Mouse (Mus musculus) MEL (cell line): Measurements from ENCODE around the gene Pla2g4b.

Source experiments
- CTCF ChIP-seq, 3 experiments: IDR thresholded peaks in 2 of 3; conservative IDR thresholded peaks in 1 of 3; 2 replicates each; pipeline ENCODE4 v1.5.1; 2011 to 2012; ENCODE audit warnings: low read length in 3 of 3, low read depth in 2 of 3, mild to moderate bottlenecking in 2 of 3, improper control_type of control experiment in 1 of 3, inconsistent platforms in 1 of 3, mixed read lengths in 1 of 3, moderate library complexity in 1 of 3; ENCODE audit not compliant: control insufficient read depth in 1 of 3, insufficient read depth in 1 of 3, poor library complexity in 1 of 3, severe bottlenecking in 1 of 3
- HCFC1 ChIP-seq: IDR thresholded peaks from 2 replicates; pipeline ENCODE4 v1.6.1; 2012; ENCODE audit warnings: low read depth, mild to moderate bottlenecking, inconsistent platforms, low read length, improper control_type of control experiment, moderate library complexity
- KAT2A ChIP-seq: conservative IDR thresholded peaks from 2 replicates; pipeline ENCODE4 v1.6.1; 2012; ENCODE audit warnings: low read depth, low read length, improper control_type of control experiment, inconsistent platforms
- MAFK ChIP-seq: IDR thresholded peaks from 2 replicates; pipeline ENCODE4 v1.6.1; 2011; ENCODE audit warnings: low read depth, mild to moderate bottlenecking, low read length, improper control_type of control experiment, borderline replicate concordance
- MEF2A ChIP-seq: IDR thresholded peaks from 2 replicates; pipeline ENCODE4 v1.6.1; 2014; ENCODE audit warnings: low read depth, mild to moderate bottlenecking, inconsistent platforms, low read length, improper control_type of control experiment; ENCODE audit not compliant: poor library complexity, insufficient replicate concordance, severe bottlenecking; ENCODE audit errors: extremely low read depth
- MXI1 ChIP-seq: IDR thresholded peaks from 2 replicates; pipeline ENCODE4 v1.6.1; 2011; ENCODE audit warnings: mild to moderate bottlenecking, low read depth, low read length, improper control_type of control experiment
- NRF1 ChIP-seq: IDR thresholded peaks from 2 replicates; pipeline ENCODE4 v1.6.1; 2014; ENCODE audit warnings: low read depth, mild to moderate bottlenecking, inconsistent platforms, low read length, improper control_type of control experiment, moderate library complexity; ENCODE audit not compliant: poor library complexity, insufficient read depth, severe bottlenecking
- POLR2A ChIP-seq, 2 experiments: IDR thresholded peaks; 2 replicates each; pipeline ENCODE4 v1.6.1; 2011 to 2012; ENCODE audit warnings: low read length in 2 of 2, mild to moderate bottlenecking in 2 of 2, control low read depth in 1 of 2, improper control_type of control experiment in 1 of 2, low read depth in 1 of 2, moderate library complexity in 1 of 2; ENCODE audit not compliant: control insufficient read depth in 1 of 2, insufficient read depth in 1 of 2, poor library complexity in 1 of 2
- POLR2AphosphoS5 ChIP-seq: IDR thresholded peaks from 2 replicates; pipeline ENCODE4 v1.6.1; 2012; ENCODE audit warnings: low read depth, borderline replicate concordance, mild to moderate bottlenecking, inconsistent platforms, low read length, moderate library complexity, mixed read lengths
- SIN3A ChIP-seq: IDR thresholded peaks from 2 replicates; pipeline ENCODE4 v1.6.1; 2012; ENCODE audit warnings: low read length, improper control_type of control experiment, inconsistent platforms
- USF1 ChIP-seq: IDR thresholded peaks from 2 replicates; pipeline ENCODE4 v1.6.1; 2014; ENCODE audit warnings: low read depth, mild to moderate bottlenecking, inconsistent platforms, low read length, improper control_type of control experiment, moderate library complexity

DNA sequence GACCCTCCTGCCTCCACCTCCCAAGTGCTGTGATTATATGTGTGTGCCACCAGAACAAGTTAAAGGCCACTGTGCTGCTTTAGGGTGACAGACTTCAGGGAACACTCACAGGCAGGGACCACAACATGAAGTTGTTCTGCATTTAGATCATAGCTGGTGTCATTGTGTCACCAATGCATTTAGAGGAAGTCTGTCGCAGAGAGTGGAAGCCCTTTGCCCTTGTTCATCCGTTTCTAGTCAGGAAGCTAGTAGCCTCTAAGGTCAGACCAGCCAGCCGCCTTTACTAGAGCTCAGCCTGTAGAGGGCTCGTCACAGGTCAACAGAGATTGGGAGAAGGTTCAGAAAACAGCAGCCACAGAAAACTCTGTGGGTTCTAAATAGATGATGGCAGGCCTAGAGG lies 24.5 kb upstream of the Pla2g4b start:
- no peak for TF ChIP-seq POLR2A (IDR thresholded peaks at IDR 0.05; ENCODE audit: control insufficient read depth in 1 of 2, insufficient read depth in 1 of 2, low read depth in 1 of 2, low read length in 2 of 2, poor library complexity in 1 of 2)
- no peak for TF ChIP-seq USF1
- no peak for TF ChIP-seq NRF1
- TF ChIP-seq HCFC1 = no peak
- no peak for TF ChIP-seq SIN3A
- no peak for TF ChIP-seq CTCF (IDR thresholded peaks at IDR 0.05 in 2 of 3, conservative IDR thresholded peaks at IDR 0.05 in 1 of 3; ENCODE audit: control insufficient read depth in 1 of 3, insufficient read depth in 1 of 3, low read depth in 2 of 3, low read length in 3 of 3, poor library complexity in 1 of 3, severe bottlenecking in 1 of 3)
- no peak for TF ChIP-seq MXI1
- no peak for TF ChIP-seq MAFK
- TF ChIP-seq KAT2A = no peak
- TF ChIP-seq MEF2A = no peak
- no peak for TF ChIP-seq POLR2AphosphoS5
